Mouse (Mus musculus) c-Kit-positive CD71-positive TER-119-negative erythroid progenitor cells, embryonic 14.5 days (primary cell): ENCODE data around the gene Fbxw11.

Source experiments
- DNase-seq: peaks from one replicate; pipeline ENCODE4 v3.0.0-alpha.2; 2013; ENCODE audit warnings: low read depth

Gene Fbxw11

GRCm38 (mm10) chr11:32752595-32752885 is 110.0 kb downstream of the Fbxw11 start:
- DNase-seq = no peak

GRCm38 (mm10) chr11:32753358-32753757 is 110.8 kb downstream of the Fbxw11 start:
- DNase-seq = no peak

- DNase-seq = no peak
Measured at GRCm38 (mm10) chr11:32762773-32763172, 120.2 kb downstream of the Fbxw11 start.

- no peak for DNase-seq
Measured at GRCm38 (mm10) chr11:32767496-32768230, 125.1 kb downstream of the Fbxw11 start.

- no peak for DNase-seq
Measured at GRCm38 (mm10) chr11:32768642-32769343, 126.3 kb downstream of the Fbxw11 start.

GRCm38 (mm10) chr11:32780747-32781536 is 138.4 kb downstream of the Fbxw11 start:
- no peak for DNase-seq

- no peak for DNase-seq
Measured at GRCm38 (mm10) chr11:32781633-32782404, 139.3 kb downstream of the Fbxw11 start.

GRCm38 (mm10) chr11:32782724-32783123 is 140.2 kb downstream of the Fbxw11 start:
- DNase-seq = no peak

GRCm38 (mm10) chr11:32785591-32786147 is 143.1 kb downstream of the Fbxw11 start:
- no peak for DNase-seq

- DNase-seq = no peak
Measured at GRCm38 (mm10) chr11:32786201-32786600, 143.7 kb downstream of the Fbxw11 start.

- DNase-seq = no peak
Measured at GRCm38 (mm10) chr11:32794759-32795445, 152.4 kb downstream of the Fbxw11 start.
